Comparison of ENCODE assay signal across 8 mouse cellular contexts in genomic region chr6:128842356-128842944, GRCm38 (mm10). TPM values are rescaled to one million over a fixed set of nuclear protein-coding genes. Genes with fewer than 3 reads are reported as not detected.
DNase-seq lines count a peak whose midpoint lies in the region; ATAC-seq and TF ChIP-seq lines count a peak whose summit lies in the region.

No protein-coding gene starts in this region.

- intact Hi-C loops in left cerebral cortex, postnatal 4 days (cut with DNase I) = loop anchor here (5.0 to 10.0 kb wide), 2 partner anchors 35 to 522 kb away; no protein-coding TSS in a partner anchor

- H3K4me1 ChIP-seq in kidney, adult 2 months (ENCODE audit: control insufficient read depth, insufficient read depth, low read length) = no peaks in the 10 kb centered on the region; the same call in 1 of the 2 replicates
- H3K4me1 ChIP-seq in bone marrow, adult 2 months (ENCODE audit: control insufficient read depth, insufficient read depth, low read length) = no peaks in the 10 kb centered on the region; the same call in 1 of the 2 replicates
- peaks cover 17% of the 10 kb centered on the region for H3K4me1 ChIP-seq in hindbrain, embryonic 12.5 days
- peaks cover 13% of the 10 kb centered on the region; the same call in 1 of the 2 replicates for H3K4me1 ChIP-seq in midbrain, embryonic 14.5 days (ENCODE audit: control insufficient read depth, insufficient read depth, low read length)

- peak overlapping the region; percentile 80 for H3K4me3 ChIP-seq in kidney, adult 2 months (ENCODE audit: insufficient read depth, low read depth, low read length)
- peak overlapping the region; percentile 81 for H3K4me3 ChIP-seq in bone marrow, adult 2 months (replicated peaks; ENCODE audit: control insufficient read depth, low read depth, low read length)
- peak overlapping the region; percentile 82 for H3K4me3 ChIP-seq in hindbrain, embryonic 12.5 days
- peak overlapping the region; percentile 68 for H3K4me3 ChIP-seq in midbrain, embryonic 14.5 days (replicated peaks; ENCODE audit: low read depth, low read length)

- H3K9me3 ChIP-seq in hindbrain, embryonic 12.5 days (replicated peaks) = no peaks in the 10 kb centered on the region
- H3K9me3 ChIP-seq in midbrain, embryonic 14.5 days (ENCODE audit: control insufficient read depth, low read length) = no peaks in the 10 kb centered on the region

- no peak for TF ChIP-seq POLR2A in kidney, adult 2 months (IDR thresholded peaks at IDR 0.05; ENCODE audit: low read depth, low read length)
- TF ChIP-seq POLR2A in bone marrow, adult 2 months (IDR thresholded peaks at IDR 0.05; ENCODE audit: borderline replicate concordance, control insufficient read depth, low read depth, low read length) = no peak

- no peak for TF ChIP-seq CTCF in kidney, adult 2 months (conservative IDR thresholded peaks at IDR 0.05; ENCODE audit: insufficient read depth, insufficient read length, low read depth, low read length)
- TF ChIP-seq CTCF in bone marrow, adult 2 months (IDR thresholded peaks at IDR 0.05; ENCODE audit: control insufficient read depth, insufficient read depth, low read length) = no peak

- H3K36me3 ChIP-seq in kidney, adult 2 months (ENCODE audit: control insufficient read depth, insufficient read depth, low read length) = no peaks in the 10 kb centered on the region
- H3K36me3 ChIP-seq in hindbrain, embryonic 12.5 days = no peaks in the 10 kb centered on the region
- no peaks in the 10 kb centered on the region for H3K36me3 ChIP-seq in midbrain, embryonic 14.5 days (ENCODE audit: control insufficient read depth, insufficient read depth, low read length)

- WGBS in kidney, adult 2 months = under 1% methylated on average over 20 of the region's 20 CpGs
- 1% methylated on average over 20 of the region's 20 CpGs for WGBS in bone marrow, adult 2 months
- 2% methylated on average over 20 of the region's 20 CpGs for WGBS in hindbrain, embryonic 12.5 days
- WGBS in midbrain, embryonic 14.5 days = under 1% methylated on average over 20 of the region's 20 CpGs

- no peak for DNase-seq in kidney, adult 2 months
- no peak for DNase-seq in kidney, postnatal 14 days
- no peak for DNase-seq in midbrain, embryonic 14.5 days
- no peak for DNase-seq in Muller cell, postnatal 12 days (ENCODE audit: inconsistent ontology term)
- no peak for DNase-seq in left cerebral cortex, postnatal 4 days
- DNase-seq in gastrocnemius, postnatal 25 days = no peak

- H3K4me2 ChIP-seq in hindbrain, embryonic 12.5 days (replicated peaks) = peak overlapping the region; percentile 67
- peak overlapping the region; percentile 69 for H3K4me2 ChIP-seq in midbrain, embryonic 14.5 days (ENCODE audit: low read length)

- peak overlapping the region; percentile 81 for H3K9ac ChIP-seq in hindbrain, embryonic 12.5 days
- H3K9ac ChIP-seq in midbrain, embryonic 14.5 days (replicated peaks; ENCODE audit: low read length) = peak overlapping the region; percentile 61

- no peak for ATAC-seq in hindbrain, embryonic 12.5 days (ENCODE audit: low FRiP score)
- no peak for ATAC-seq in midbrain, embryonic 14.5 days (ENCODE audit: low FRiP score, low TSS enrichment)

- H3K27ac ChIP-seq in kidney, adult 2 months (ENCODE audit: insufficient read depth, low read depth, low read length) = peak overlapping the region; percentile 75
- peak overlapping the region; percentile 94 for H3K27ac ChIP-seq in bone marrow, adult 2 months (ENCODE audit: control insufficient read depth, insufficient read depth, low read depth, low read length, poor library complexity)
- H3K27ac ChIP-seq in hindbrain, embryonic 12.5 days = peak overlapping the region; percentile 86
- peak overlapping the region; percentile 85 for H3K27ac ChIP-seq in midbrain, embryonic 14.5 days (replicated peaks; ENCODE audit: low read depth, low read length)

- no peaks in the 10 kb centered on the region for H3K27me3 ChIP-seq in kidney, adult 2 months (replicated peaks; ENCODE audit: control insufficient read depth, insufficient read depth, low read length)
- no peaks in the 10 kb centered on the region for H3K27me3 ChIP-seq in hindbrain, embryonic 12.5 days
- no peaks in the 10 kb centered on the region for H3K27me3 ChIP-seq in midbrain, embryonic 14.5 days (ENCODE audit: control insufficient read depth, insufficient read depth, low read length)

RNA-seq across cellular contexts. Expression of gene Klrb1b, which starts 16.3 kb away (rescaled TPM):
- 0.03 and 0.11 TPM in 2 replicates for polyA plus RNA-seq in kidney, adult 2 months (2012; rRNA removed)
- polyA plus RNA-seq in bone marrow, adult 2 months (2011; ENCODE audit: insufficient read depth, insufficient read length, low replicate concordance, missing spikeins) = 0.68 TPM in 1 of 2 replicates, not detected in the other
- 0.25 TPM in 1 of 2 replicates, not detected in the other for polyA plus RNA-seq in hindbrain, embryonic 12.5 days (2016; fragmentation: Nextera tagmentation; extraction: Ambion mirVana)
- 0.09 and 0.14 TPM in 2 replicates for polyA plus RNA-seq in midbrain, embryonic 14.5 days (2014; fragmentation: Nextera tagmentation; extraction: Ambion mirVana)
- total RNA-seq in left cerebral cortex, postnatal 4 days (2021) = not detected
- total RNA-seq in gastrocnemius, postnatal 25 days (2021) = not detected

RNA-seq across cellular contexts. Expression of gene Gm44511, which starts 16.3 kb away (rescaled TPM):
- polyA plus RNA-seq in kidney, adult 2 months (2012; rRNA removed) = 0.23 TPM in 1 of 2 replicates, not detected in the other
- 2.3 TPM in 1 of 2 replicates, not detected in the other for polyA plus RNA-seq in bone marrow, adult 2 months (2011; ENCODE audit: insufficient read depth, insufficient read length, low replicate concordance, missing spikeins)
- not detected in 2 replicates for polyA plus RNA-seq in hindbrain, embryonic 12.5 days (2016; fragmentation: Nextera tagmentation; extraction: Ambion mirVana)
- polyA plus RNA-seq in midbrain, embryonic 14.5 days (2014; fragmentation: Nextera tagmentation; extraction: Ambion mirVana) = not detected in 2 replicates
- not detected for total RNA-seq in left cerebral cortex, postnatal 4 days (2021)
- total RNA-seq in gastrocnemius, postnatal 25 days (2021) = not detected

RNA-seq across cellular contexts. Expression of gene Clec2i, which starts 44.9 kb away (rescaled TPM):
- 0.10 and 0.50 TPM in 2 replicates for polyA plus RNA-seq in kidney, adult 2 months (2012; rRNA removed)
- 2.7 and 4.9 TPM in 2 replicates for polyA plus RNA-seq in bone marrow, adult 2 months (2011; ENCODE audit: insufficient read depth, insufficient read length, low replicate concordance, missing spikeins)
- not detected in 2 replicates for polyA plus RNA-seq in hindbrain, embryonic 12.5 days (2016; fragmentation: Nextera tagmentation; extraction: Ambion mirVana)
- polyA plus RNA-seq in midbrain, embryonic 14.5 days (2014; fragmentation: Nextera tagmentation; extraction: Ambion mirVana) = not detected in 2 replicates
- total RNA-seq in left cerebral cortex, postnatal 4 days (2021) = not detected
- not detected for total RNA-seq in gastrocnemius, postnatal 25 days (2021)

RNA-seq across cellular contexts. Expression of gene BC035044, which starts 48.5 kb away (rescaled TPM):
- 0.45 and 1.6 TPM in 2 replicates for polyA plus RNA-seq in kidney, adult 2 months (2012; rRNA removed)
- polyA plus RNA-seq in bone marrow, adult 2 months (2011; ENCODE audit: insufficient read depth, insufficient read length, low replicate concordance, missing spikeins) = 6.2 and 16.8 TPM in 2 replicates
- 0.35 and 0.57 TPM in 2 replicates for polyA plus RNA-seq in hindbrain, embryonic 12.5 days (2016; fragmentation: Nextera tagmentation; extraction: Ambion mirVana)
- 0.19 and 0.36 TPM in 2 replicates for polyA plus RNA-seq in midbrain, embryonic 14.5 days (2014; fragmentation: Nextera tagmentation; extraction: Ambion mirVana)
- total RNA-seq in left cerebral cortex, postnatal 4 days (2021) = 1 to 10 TPM in 1 of 2 experiments, under 1 TPM in 1; 0.64 to 1.0 TPM
- total RNA-seq in gastrocnemius, postnatal 25 days (2021) = under 1 TPM in 1 of 2 experiments, not detected in 1; 0.27 TPM

RNA-seq across cellular contexts. Expression of gene Klrb1c, which starts 53.4 kb away (rescaled TPM):
- 0.15 and 0.31 TPM in 2 replicates for polyA plus RNA-seq in kidney, adult 2 months (2012; rRNA removed)
- polyA plus RNA-seq in bone marrow, adult 2 months (2011; ENCODE audit: insufficient read depth, insufficient read length, low replicate concordance, missing spikeins) = 0.77 and 6.6 TPM in 2 replicates
- polyA plus RNA-seq in hindbrain, embryonic 12.5 days (2016; fragmentation: Nextera tagmentation; extraction: Ambion mirVana) = not detected in 2 replicates
- polyA plus RNA-seq in midbrain, embryonic 14.5 days (2014; fragmentation: Nextera tagmentation; extraction: Ambion mirVana) = not detected in 2 replicates
- not detected for total RNA-seq in left cerebral cortex, postnatal 4 days (2021)
- total RNA-seq in gastrocnemius, postnatal 25 days (2021) = not detected
